Mouse (Mus musculus): Measurements from ENCODE around the gene Lbhd2. TPM values are rescaled to one million over a fixed set of nuclear protein-coding genes. Genes with fewer than 3 reads are reported as not detected.

Gene Lbhd2
- total RNA-seq, 2 experiments from 2014 or later, result not detected

GRCm38 (mm10) chr12:111443921-111444831 is 37.6 kb downstream of the Lbhd2 start:
- intact Hi-C loops (cut with DNase I; ENCODE audit: low total_unique reads), result no loop called here

GRCm38 (mm10) chr12:111445161-111445889 is 38.7 kb downstream of the Lbhd2 start:
- DNase-seq, result no peak
- intact Hi-C loops (cut with DNase I; ENCODE audit: low total_unique reads), result no loop called here

More at GRCm38 (mm10) chr12:111443921-111444831, 37.6 kb downstream of the Lbhd2 start:
- no peak for DNase-seq

- intact Hi-C loops (cut with DNase I; ENCODE audit: low total_unique reads), result no loop called here
- DNase-seq, result no peak
Measured at GRCm38 (mm10) chr12:111445890-111446613, 39.4 kb downstream of the Lbhd2 start.

- DNase-seq, result no peak
- intact Hi-C loops (cut with DNase I; ENCODE audit: low total_unique reads), result no loop called here
Measured at GRCm38 (mm10) chr12:111446745-111447144, 40.1 kb downstream of the Lbhd2 start.

- no peak for DNase-seq
- intact Hi-C loops (cut with DNase I; ENCODE audit: low total_unique reads), result no loop called here
Measured at GRCm38 (mm10) chr12:111447350-111447749, 40.7 kb downstream of the Lbhd2 start.

- DNase-seq, result no peak
- intact Hi-C loops (cut with DNase I; ENCODE audit: low total_unique reads), result no loop called here
Measured at GRCm38 (mm10) chr12:111447898-111448760, 41.5 kb downstream of the Lbhd2 start.

GRCm38 (mm10) chr12:111448931-111449705 is 42.5 kb downstream of the Lbhd2 start:
- intact Hi-C loops (cut with DNase I; ENCODE audit: low total_unique reads), result no loop called here
- DNase-seq, result no peak

GRCm38 (mm10) chr12:111450359-111450758 is 43.8 kb downstream of the Lbhd2 start:
- intact Hi-C loops (cut with DNase I; ENCODE audit: low total_unique reads), result no loop called here
- DNase-seq, result peak; percentile 63

GRCm38 (mm10) chr12:111451561-111451960 is 45.0 kb downstream of the Lbhd2 start:
- intact Hi-C loops (cut with DNase I; ENCODE audit: low total_unique reads), result no loop called here
- DNase-seq, result no peak

GRCm38 (mm10) chr12:111454021-111454420 is 47.4 kb downstream of the Lbhd2 start:
- intact Hi-C loops (cut with DNase I; ENCODE audit: low total_unique reads), result no loop called here
- DNase-seq, result no peak

- intact Hi-C loops (cut with DNase I; ENCODE audit: low total_unique reads), result no loop called here
Measured at GRCm38 (mm10) chr12:111454543-111455280, 48.1 kb downstream of the Lbhd2 start.

GRCm38 (mm10) chr12:111455311-111455846 is 48.8 kb downstream of the Lbhd2 start:
- intact Hi-C loops (cut with DNase I; ENCODE audit: low total_unique reads), result no loop called here
- no peak for DNase-seq

More at GRCm38 (mm10) chr12:111454543-111455280, 48.1 kb downstream of the Lbhd2 start:
- DNase-seq, result no peak

- intact Hi-C loops (cut with DNase I; ENCODE audit: low total_unique reads), result no loop called here
Measured at GRCm38 (mm10) chr12:111455860-111456259, 49.3 kb downstream of the Lbhd2 start.

GRCm38 (mm10) chr12:111457742-111458141 is 51.1 kb downstream of the Lbhd2 start:
- DNase-seq, result no peak

More at GRCm38 (mm10) chr12:111455860-111456259, 49.3 kb downstream of the Lbhd2 start:
- no peak for DNase-seq

More at GRCm38 (mm10) chr12:111457742-111458141, 51.1 kb downstream of the Lbhd2 start:
- intact Hi-C loops (cut with DNase I; ENCODE audit: low total_unique reads), result loop anchor here (2.0 kb wide), 1 partner anchor 29 kb away; no protein-coding TSS in a partner anchor

Data from gastrocnemius, postnatal 14 days (tissue).